Mouse (Mus musculus) urinary bladder, adult 2 months (tissue): ENCODE measurements around the gene Lsp1. TPM values are rescaled to one million over a fixed set of nuclear protein-coding genes. Genes with fewer than 3 reads are reported as not detected.

Experiments
- DNase-seq: peaks from one replicate; pipeline ENCODE4 v3.0.0; 2022; ENCODE audit warnings: low spot score
- polyA plus RNA-seq: library from polyadenylated mRNA; depleted of rRNA; stranded (reverse); fragments of >200 nt; gene quantifications from 2 replicates; pipeline ENCODE4 v1.2.3, GENCODE M21; 2012; rRNA removed

Gene Lsp1
- polyA plus RNA-seq, 1 experiment, result 379 TPM

DNA sequence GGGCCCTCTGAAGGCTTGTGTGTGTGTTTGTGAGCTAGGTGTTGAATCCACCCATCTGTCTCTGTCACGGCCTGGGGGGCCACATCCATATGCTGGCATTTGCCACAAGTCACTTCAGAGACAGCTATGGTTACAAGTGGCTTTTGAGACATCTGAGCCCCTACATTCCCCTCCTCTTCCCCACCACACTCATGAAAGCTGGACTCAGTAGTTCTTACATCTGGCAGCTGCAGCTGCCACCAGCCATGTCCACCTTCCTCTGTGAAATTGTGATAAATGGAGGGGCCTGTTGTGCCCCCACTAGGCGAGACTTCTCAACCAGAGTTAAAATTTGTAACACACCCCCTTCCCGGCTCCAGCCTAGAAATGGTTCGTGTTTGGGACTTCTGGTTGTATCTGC lies 77.7 kb downstream of the Lsp1 start:
- no peak for DNase-seq

GRCm38 (mm10) chr7:142538766-142539165 lies 78.2 kb downstream of the Lsp1 start:
- DNase-seq, result no peak

- no peak for DNase-seq
Observed at GRCm38 (mm10) chr7:142539828-142540227, 79.2 kb downstream of the Lsp1 start.

DNA sequence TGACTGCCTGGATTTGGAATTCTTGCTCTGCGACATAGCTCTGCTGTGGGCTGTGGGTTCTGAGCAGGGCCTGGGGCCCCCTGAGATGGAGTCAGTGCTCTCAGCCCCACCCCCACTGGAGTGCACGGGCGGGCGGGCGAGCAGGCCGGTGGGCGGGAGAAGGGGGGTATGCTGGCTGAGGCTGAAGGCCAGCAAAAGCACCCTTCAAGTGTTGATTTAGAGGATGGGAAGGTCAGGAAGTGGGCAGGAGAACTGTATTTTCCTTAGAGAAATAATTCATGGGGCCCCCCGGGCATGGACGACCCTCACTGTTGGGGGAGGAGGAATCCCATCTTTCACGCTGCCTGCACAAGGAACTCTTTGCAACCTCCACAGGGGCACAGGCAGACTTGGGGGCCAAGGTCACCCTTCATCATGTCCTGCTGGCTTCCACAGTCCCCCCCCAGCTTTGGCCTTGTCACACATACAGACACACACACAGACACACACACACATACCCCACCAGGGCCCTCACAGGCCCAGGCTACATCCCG lies 82.2 kb downstream of the Lsp1 start:
- DNase-seq, result no peak

Other genes starting within 250 kb of the Lsp1 start
- gene Gm7579, start 248.9 kb upstream of the Lsp1 start, polyA plus RNA-seq, result not detected in 2 replicates
- not detected in 2 replicates for gene Krtap5-5, start 230.8 kb upstream of the Lsp1 start, polyA plus RNA-seq
- gene Gm40460, start 219.7 kb upstream of the Lsp1 start, polyA plus RNA-seq, result not detected in 2 replicates
- not detected in 2 replicates for gene Gm2431, start 202.5 kb upstream of the Lsp1 start, polyA plus RNA-seq
- not detected in 2 replicates for gene Gm4559, start 186.4 kb upstream of the Lsp1 start, polyA plus RNA-seq
- not detected in 2 replicates for gene Krtap5-1, start 163.7 kb upstream of the Lsp1 start, polyA plus RNA-seq
- not detected in 2 replicates for gene Krtap5-4, start 157.3 kb upstream of the Lsp1 start, polyA plus RNA-seq
- gene Ifitm10, start 87.1 kb upstream of the Lsp1 start, polyA plus RNA-seq, result 35.2 and 36.2 TPM in 2 replicates
- gene Gm49369, start 78.1 kb upstream of the Lsp1 start, polyA plus RNA-seq, result 2.0 and 2.2 TPM in 2 replicates
- gene Ctsd, start 72.8 kb upstream of the Lsp1 start, polyA plus RNA-seq, result 836 and 938 TPM in 2 replicates
- gene Syt8, start 26.0 kb upstream of the Lsp1 start, polyA plus RNA-seq, result 316 and 420 TPM in 2 replicates
- gene Tnni2, start 19.0 kb upstream of the Lsp1 start, polyA plus RNA-seq, result 39.4 and 48.2 TPM in 2 replicates
- gene Tnnt3, start 38.0 kb downstream of the Lsp1 start, polyA plus RNA-seq, result 74.3 and 79.9 TPM in 2 replicates
- gene Mrpl23, start 71.9 kb downstream of the Lsp1 start, polyA plus RNA-seq, result 76.2 and 102 TPM in 2 replicates
- 11.9 and 21.9 TPM in 2 replicates for gene Igf2, start 206.0 kb downstream of the Lsp1 start, polyA plus RNA-seq
- gene Gm49394, start 209.1 kb downstream of the Lsp1 start, polyA plus RNA-seq, result not detected in 2 replicates